ENCODE assay signal across 12 mouse cellular contexts in the genomic region with DNA sequence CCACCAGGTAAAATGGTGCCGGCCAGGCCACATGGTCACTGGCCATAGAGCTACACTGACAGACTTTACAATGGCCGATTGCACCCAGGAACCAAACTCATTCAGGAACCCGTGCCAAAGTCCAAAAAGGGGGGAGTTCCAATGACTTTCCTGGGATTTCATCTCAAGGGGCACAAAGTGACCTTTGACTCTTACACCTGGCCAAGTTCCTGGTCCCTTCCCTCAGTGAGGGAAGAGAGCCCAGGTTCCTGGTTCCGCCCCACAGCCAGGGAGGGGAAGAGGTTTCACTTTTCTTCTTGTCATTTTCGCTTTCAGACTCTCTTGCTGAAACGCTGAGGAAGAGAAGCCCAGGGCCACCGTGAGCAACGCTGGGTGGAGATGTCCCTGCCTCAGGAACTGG. TPM values are rescaled to one million over a fixed set of nuclear protein-coding genes. Genes with fewer than 3 reads are reported as not detected.
DNase-seq lines count a peak whose midpoint lies in the region; ATAC-seq and TF ChIP-seq lines count a peak whose summit lies in the region.
"Had no signal": no experiment of that assay in that cellular context is flagged by ENCODE, and none has a peak within 500 bp of the region (broad histone marks: within the 10 kb centered on the region; RNA-seq: fewer than 3 reads in every experiment).

Slco2a1 (plus strand) TSS at position 251 of the 400 bp plus-strand sequence.

- peak; percentile 76 for DNase-seq in kidney, adult 18-20 months
- DNase-seq in thymus, adult 2 months = no peak
- no peak for DNase-seq in thymus, adult 18-20 months
- DNase-seq in kidney, postnatal 25 days = peak; percentile 83 to 85
- peak; percentile 50 for DNase-seq in stomach, postnatal 0 days (ENCODE audit: low spot score)
- DNase-seq in frontal cortex, postnatal 36 days (ENCODE audit: low spot score in 2 of 2) = no peak
- no peak for DNase-seq in forebrain, embryonic 14.5 days (ENCODE audit: low spot score)
- DNase-seq: left cerebral cortex, postnatal 4 days; retina, postnatal 1 day had no signal

- peaks cover 9% of the 10 kb centered on the region; the same call in 1 of the 2 replicates for H3K4me1 ChIP-seq in kidney, embryonic 16.5 days (ENCODE audit: insufficient read depth, low read length)
- H3K4me1 ChIP-seq in thymus, adult 2 months (replicated peaks; ENCODE audit: control insufficient read depth, insufficient read depth, low read length) = no peaks in the 10 kb centered on the region
- no peaks in the 10 kb centered on the region for H3K4me1 ChIP-seq in stomach, postnatal 0 days (replicated peaks; ENCODE audit: control insufficient read depth, insufficient read depth)
- 0 out of 2 replicates have a peak, but pooled peaks cover 7% of the 10 kb centered on the region for H3K4me1 ChIP-seq in forebrain, embryonic 14.5 days (ENCODE audit: control insufficient read depth, insufficient read depth, low read length)

- H3K9me3 ChIP-seq in kidney, embryonic 16.5 days (ENCODE audit: low read length) = no peaks in the 10 kb centered on the region
- H3K9me3 ChIP-seq in stomach, postnatal 0 days (ENCODE audit: control insufficient read depth, low read length) = no peaks in the 10 kb centered on the region
- H3K9me3 ChIP-seq in forebrain, embryonic 14.5 days (replicated peaks; ENCODE audit: control insufficient read depth, low read length) = no peaks in the 10 kb centered on the region
- H3K9me3 ChIP-seq: heart, embryonic 10.5 days; neural tube, embryonic 12.5 days had no signal

- H3K27ac ChIP-seq in kidney, embryonic 16.5 days (ENCODE audit: low read length) = no peak within 1 kb of the TSS
- H3K27ac ChIP-seq in thymus, adult 2 months (ENCODE audit: control insufficient read depth, insufficient read depth, low read length) = no peak within 1 kb of the TSS
- H3K27ac ChIP-seq in stomach, postnatal 0 days (replicated peaks) = no peak within 1 kb of the TSS
- no peak within 1 kb of the TSS for H3K27ac ChIP-seq in forebrain, embryonic 14.5 days (ENCODE audit: low read depth, low read length)
- H3K27ac ChIP-seq: heart, embryonic 10.5 days; neural tube, embryonic 12.5 days had no signal

- no peak for TF ChIP-seq CTCF in thymus, adult 2 months (IDR thresholded peaks at IDR 0.05; ENCODE audit: borderline replicate concordance, control insufficient read depth, extremely low read depth, insufficient read depth, low read length, poor library complexity)
- TF ChIP-seq CTCF in stomach, postnatal 0 days (IDR thresholded peaks at IDR 0.05; ENCODE audit: low read depth) = no peak

- no peak within 1 kb of the TSS for H3K9ac ChIP-seq in kidney, embryonic 16.5 days (replicated peaks; ENCODE audit: low read length)
- no peak within 1 kb of the TSS for H3K9ac ChIP-seq in stomach, postnatal 0 days (ENCODE audit: low read length)
- no peak within 1 kb of the TSS for H3K9ac ChIP-seq in forebrain, embryonic 14.5 days (ENCODE audit: low read length)
- H3K9ac ChIP-seq: neural tube, embryonic 12.5 days had no signal

- peaks cover 5% of the 10 kb centered on the region for H3K27me3 ChIP-seq in kidney, embryonic 16.5 days (ENCODE audit: insufficient read depth, low read length)
- no peaks in the 10 kb centered on the region for H3K27me3 ChIP-seq in thymus, adult 2 months (ENCODE audit: control insufficient read depth, insufficient read depth, low read length)
- no peaks in the 10 kb centered on the region for H3K27me3 ChIP-seq in stomach, postnatal 0 days (ENCODE audit: control insufficient read depth, insufficient read depth, low read length)
- no peaks in the 10 kb centered on the region for H3K27me3 ChIP-seq in forebrain, embryonic 14.5 days (replicated peaks; ENCODE audit: control insufficient read depth, insufficient read depth, low read length)
- H3K27me3 ChIP-seq: neural tube, embryonic 12.5 days had no signal

- no peak for ATAC-seq in kidney, embryonic 16.5 days (ENCODE audit: low FRiP score, low TSS enrichment)
- ATAC-seq in stomach, postnatal 0 days (ENCODE audit: low FRiP score, low TSS enrichment) = peak; percentile 54
- no peak for ATAC-seq in forebrain, embryonic 14.5 days

- TF ChIP-seq POLR2A in thymus, adult 2 months (IDR thresholded peaks at IDR 0.05; ENCODE audit: control insufficient read depth, extremely low read depth, insufficient read depth, low read length, poor library complexity) = no peak

- no peak for TF ChIP-seq EP300 in stomach, postnatal 0 days (optimal IDR thresholded peaks at IDR 0.05)

- no peak within 1 kb of the TSS for H3K4me2 ChIP-seq in kidney, embryonic 16.5 days (replicated peaks; ENCODE audit: low read depth, low read length)
- no peak within 1 kb of the TSS for H3K4me2 ChIP-seq in stomach, postnatal 0 days (replicated peaks; ENCODE audit: low read depth)
- H3K4me2 ChIP-seq in forebrain, embryonic 14.5 days (ENCODE audit: low read length) = no peak within 1 kb of the TSS
- H3K4me2 ChIP-seq: neural tube, embryonic 12.5 days had no signal

- 80% methylated on average over 8 of the region's 8 CpGs for WGBS in kidney, embryonic 16.5 days
- WGBS in thymus, adult 2 months = 67% methylated on average over 8 of the region's 8 CpGs
- WGBS in stomach, postnatal 0 days = 77% methylated on average over 8 of the region's 8 CpGs
- WGBS in forebrain, embryonic 14.5 days = 89% methylated on average over 8 of the region's 8 CpGs

- no peaks in the 10 kb centered on the region for H3K36me3 ChIP-seq in kidney, embryonic 16.5 days (ENCODE audit: insufficient read depth, low read length)
- no peaks in the 10 kb centered on the region for H3K36me3 ChIP-seq in thymus, adult 2 months (ENCODE audit: control insufficient read depth, insufficient read depth, low read length)
- H3K36me3 ChIP-seq in stomach, postnatal 0 days (ENCODE audit: control insufficient read depth, insufficient read depth, low read length) = no peaks in the 10 kb centered on the region
- no peaks in the 10 kb centered on the region for H3K36me3 ChIP-seq in forebrain, embryonic 14.5 days (ENCODE audit: control insufficient read depth, insufficient read depth, low read length)
- H3K36me3 ChIP-seq: heart, embryonic 10.5 days; neural tube, embryonic 12.5 days had no signal

- no peak within 1 kb of the TSS for H3K4me3 ChIP-seq in kidney, embryonic 16.5 days (ENCODE audit: low read length)
- H3K4me3 ChIP-seq in thymus, adult 2 months (ENCODE audit: control insufficient read depth, insufficient read depth, low read length) = no peak within 1 kb of the TSS
- H3K4me3 ChIP-seq in stomach, postnatal 0 days (ENCODE audit: low read depth, low read length) = no peak within 1 kb of the TSS
- H3K4me3 ChIP-seq in forebrain, embryonic 14.5 days (ENCODE audit: low read depth, low read length) = no peak within 1 kb of the TSS
- H3K4me3 ChIP-seq: heart, embryonic 10.5 days; neural tube, embryonic 12.5 days had no signal

RNA-seq across cellular contexts. Expression of gene Slco2a1, which starts in this region (rescaled TPM):
- 7.7 and 8.2 TPM in 2 replicates for polyA plus RNA-seq in kidney, embryonic 16.5 days (2015; fragmentation: Nextera tagmentation; extraction: Ambion mirVana)
- 26.6 and 30.5 TPM in 2 replicates for polyA plus RNA-seq in thymus, adult 2 months (2012; rRNA removed)
- 22.1 and 22.3 TPM in 2 replicates for polyA plus RNA-seq in stomach, postnatal 0 days (2015; fragmentation: Nextera tagmentation; extraction: Ambion mirVana)
- polyA plus RNA-seq in forebrain, embryonic 14.5 days (2014; fragmentation: Nextera tagmentation; extraction: Ambion mirVana) = 1.2 and 1.8 TPM in 2 replicates

Comparison
In these comparisons a context has a peak if more than half of its experiments do, and no peak if none do; other contexts are left out.
1. DNase-seq: peak in kidney, adult 18-20 months (single experiment), kidney, postnatal 25 days (2 of 2) and stomach, postnatal 0 days (single experiment); none in thymus, adult 2 months (single experiment), thymus, adult 18-20 months (0 of 2), frontal cortex, postnatal 36 days (0 of 2) and forebrain, embryonic 14.5 days (single experiment).